Mouse (Mus musculus) forebrain, postnatal 0 days (tissue): ENCODE data around the gene Pex16. TPM values are rescaled to one million over a fixed set of nuclear protein-coding genes. Genes with fewer than 3 reads are reported as not detected.
A peak's percentile ranks its signal among the peaks of the same experiment; 100 is the strongest.

Experiments
- ATAC-seq: fragments of 200-750 bp; cut with Nextera tagmentation; 2 replicates; pipeline ENCODE4 v1.8.0; 2017; ENCODE audit warnings: mild to moderate bottlenecking, moderate library complexity
- DNase-seq: peaks from one replicate; pipeline ENCODE4 v3.0.0-alpha.2; 2015
- H3K27ac ChIP-seq: fragments of 300-500 bp; sonication (generic); 2 replicates; pipeline ENCODE4 v1.5.1; 2014; ENCODE audit warnings: low read depth, mild to moderate bottlenecking, antibody characterized with exemption, low read length, moderate library complexity, mixed read lengths
- H3K27me3 ChIP-seq: fragments of 300-500 bp; sonication (generic); 2 replicates; pipeline ENCODE4 v1.6.1; 2014; ENCODE audit warnings: mild to moderate bottlenecking, low read length, mixed read lengths; ENCODE audit not compliant: insufficient read depth
- H3K36me3 ChIP-seq: fragments of 300-500 bp; sonication (generic); 2 replicates; pipeline ENCODE4 v1.6.1; 2014; ENCODE audit warnings: mild to moderate bottlenecking, moderate library complexity; ENCODE audit not compliant: insufficient read depth
- H3K4me1 ChIP-seq: fragments of 300-500 bp; sonication (generic); 2 replicates; pipeline ENCODE4 v1.6.1; 2014; ENCODE audit warnings: antibody characterized with exemption; ENCODE audit not compliant: insufficient read depth
- H3K4me2 ChIP-seq: fragments of 300-500 bp; sonication (generic); 2 replicates; pipeline ENCODE4 v1.6.1; 2014; ENCODE audit warnings: low read depth, mild to moderate bottlenecking, moderate library complexity
- H3K4me3 ChIP-seq: fragments of 300-500 bp; sonication (generic); 2 replicates; pipeline ENCODE4 v1.5.1; 2014; ENCODE audit warnings: low read depth, low read length, mixed read lengths
- H3K9ac ChIP-seq: fragments of 300-500 bp; sonication (generic); 2 replicates; pipeline ENCODE4 v1.6.1; 2014; ENCODE audit warnings: mild to moderate bottlenecking
- H3K9me3 ChIP-seq: fragments of 300-500 bp; sonication (generic); 2 replicates; pipeline ENCODE4 v1.6.1; 2016; ENCODE audit warnings: low read length
- CTCF ChIP-seq: sonication (generic); IDR thresholded peaks from 2 replicates; pipeline ENCODE4 v1.5.1; 2016; ENCODE audit warnings: antibody characterized with exemption, control low read depth, low read depth
- WGBS: fragments of 180-500 bp; shearing (Covaris S2); extraction: QIAGEN DNeasy Blood & Tissue Kit; methylation state at CpG from one replicate; pipeline ENCODE4 v1.1.7; 2014; 5-methylcytosine and 5-hydroxymethylcytosine counted together
- polyA plus RNA-seq: library from polyadenylated mRNA; unstranded; fragments of >200 nt; fragmentation: Nextera tagmentation; extraction: Ambion mirVana; gene quantifications from 2 replicates; pipeline ENCODE4 v1.2.1, GENCODE M21; 2015
- total RNA-seq: library from RNA; depleted of rRNA; stranded (reverse); fragments of >200 nt; gene quantifications from 2 replicates; pipeline ENCODE4 v1.2.3, GENCODE M21; 2014

Pex16 gene
- total and polyA plus RNA-seq, 2 experiments from 2014 or later: 41.1 to 53.2 TPM

- Histone ChIP-seq H3K27me3 (no peaks in the 10 kb centered on the region), H3K9ac (no peak within 1 kb of the TSS), H3K9me3 (no peaks in the 10 kb centered on the region), H3K27ac (no peak within 1 kb of the TSS), H3K4me3 (no peak within 1 kb of the TSS), H3K36me3 (peaks cover 91% of the 10 kb centered on the region), H3K4me2 (no peak within 1 kb of the TSS), H3K4me1 (no peaks in the 10 kb centered on the region)
- no peak for ATAC-seq
- no peak for DNase-seq
- WGBS: 80% methylated on average over 5 of the region's 5 CpGs
- TF ChIP-seq CTCF: no peak
These were observed 7.6 kb downstream of the Pex16 start, which contains the start of gene 1700029I15Rik for GRCm38 (mm10) chr2:92381901-92382588. Gene 1700029I15Rik (plus strand): TSS chr2:92382538.

- H3K36me3 ChIP-seq: peaks cover 95% of the 10 kb centered on the region
- no peak overlapping the region for H3K27ac ChIP-seq
- no peak overlapping the region for H3K4me3 ChIP-seq
- ATAC-seq (no peak), DNase-seq (no peak)
- peaks cover 2% of the 10 kb centered on the region; the same call in 1 of the 2 replicates for H3K4me1 ChIP-seq
- no peaks in the 10 kb centered on the region for H3K9me3 ChIP-seq
- 89% methylated on average over 4 of the region's 4 CpGs for WGBS
- no peak overlapping the region for H3K9ac ChIP-seq
- TF ChIP-seq CTCF: no peak
- H3K4me2 ChIP-seq: no peak overlapping the region
- no peaks in the 10 kb centered on the region for H3K27me3 ChIP-seq
These were observed 8.3 kb downstream of the Pex16 start for GRCm38 (mm10) chr2:92382759-92383158.

- TF ChIP-seq CTCF: no peak
- H3K4me1 ChIP-seq: peaks cover 9% of the 10 kb centered on the region
- no peak overlapping the region for H3K27ac ChIP-seq
- no peaks in the 10 kb centered on the region for H3K9me3 ChIP-seq
- no peak overlapping the region for H3K4me3 ChIP-seq
- no peaks in the 10 kb centered on the region for H3K27me3 ChIP-seq
- WGBS: 69% methylated on average over 4 of the region's 4 CpGs
- H3K9ac ChIP-seq: no peak overlapping the region
- H3K36me3 ChIP-seq: peaks cover 83% of the 10 kb centered on the region
- no peak for ATAC-seq
- no peak for DNase-seq
- no peak overlapping the region for H3K4me2 ChIP-seq
These were observed 9.6 kb downstream of the Pex16 start for GRCm38 (mm10) chr2:92384101-92384500.

GRCm38 (mm10) chr2:92385113-92386051, 10.9 kb downstream of the Pex16 start:
- no peak for TF ChIP-seq CTCF
- ATAC-seq (no peak), DNase-seq (no peak)
- H3K4me2 ChIP-seq: no peak overlapping the region
- no peak overlapping the region for H3K4me3 ChIP-seq
- H3K4me1 ChIP-seq: peaks cover 9% of the 10 kb centered on the region
- no peaks in the 10 kb centered on the region for H3K9me3 ChIP-seq
- peaks cover 71% of the 10 kb centered on the region for H3K36me3 ChIP-seq
- H3K27me3 ChIP-seq: no peaks in the 10 kb centered on the region
- no peak overlapping the region for H3K27ac ChIP-seq
- H3K9ac ChIP-seq: no peak overlapping the region
- WGBS: 86% methylated on average over 22 of the region's 22 CpGs

GRCm38 (mm10) chr2:92386821-92387570, 12.5 kb downstream of the Pex16 start:
- Histone ChIP-seq H3K4me2 (0 out of 2 replicates have a peak overlapping the region, but pooled peaks have one; percentile 87), H3K27ac (no peak overlapping the region), H3K4me1 (peaks cover 19% of the 10 kb centered on the region), H3K36me3 (peaks cover 54% of the 10 kb centered on the region), H3K9me3 (no peaks in the 10 kb centered on the region), H3K27me3 (no peaks in the 10 kb centered on the region), H3K9ac (no peak overlapping the region), H3K4me3 (no peak overlapping the region)
- WGBS: 89% methylated on average over 30 of the region's 30 CpGs
- DNase-seq: no peak
- no peak for ATAC-seq
- TF ChIP-seq CTCF: no peak

GRCm38 (mm10) chr2:92387646-92388045, 13.2 kb downstream of the Pex16 start:
- WGBS: 69% methylated on average over 4 of the region's 4 CpGs
- no peaks in the 10 kb centered on the region for H3K27me3 ChIP-seq
- H3K4me1 ChIP-seq: peaks cover 25% of the 10 kb centered on the region
- no peak overlapping the region for H3K27ac ChIP-seq
- no peaks in the 10 kb centered on the region for H3K9me3 ChIP-seq
- H3K36me3 ChIP-seq: peaks cover 48% of the 10 kb centered on the region
- peak overlapping the region; percentile 87 for H3K4me2 ChIP-seq
- ATAC-seq: no peak
- H3K9ac ChIP-seq: no peak overlapping the region
- H3K4me3 ChIP-seq: peak overlapping the region; percentile 53; the same call in 1 of the 2 replicates
- DNase-seq: no peak
- TF ChIP-seq CTCF: no peak
